Mouse (Mus musculus) lung, postnatal 0 days (tissue): ENCODE results near the gene Hs3st3a1.

ENCODE experiments used
- CTCF ChIP-seq: IDR thresholded peaks from 2 replicates; pipeline ENCODE4 v1.5.1; 2016; ENCODE audit warnings: antibody characterized with exemption, mild to moderate bottlenecking
- EP300 ChIP-seq: IDR thresholded peaks from 2 replicates; pipeline ENCODE4 v1.6.1; 2016; ENCODE audit warnings: antibody characterized with exemption, mild to moderate bottlenecking, control low read depth

GRCm38 (mm10) chr11:64470689-64471088 lies 35.6 kb downstream of the Hs3st3a1 start:
- TF ChIP-seq CTCF, result no peak
- TF ChIP-seq EP300, result no peak
